Mouse (Mus musculus) intestine, embryonic 14.5 days (tissue): Measurements from ENCODE around the gene Plekhj1. TPM values are rescaled to one million over a fixed set of nuclear protein-coding genes. Genes with fewer than 3 reads are reported as not detected.
A peak's percentile ranks its signal among the peaks of the same experiment; 100 is the strongest.

Experiments used
- ATAC-seq: fragments of 200-750 bp; cut with Nextera tagmentation; replicated peaks from 2 replicates; pipeline ENCODE4 v1.8.0; 2017; ENCODE audit warnings: low read depth, moderate number of reproducible peaks, moderate TSS enrichment, moderate library complexity; ENCODE audit not compliant: low FRiP score, low TSS enrichment
- DNase-seq: peaks from one replicate; pipeline ENCODE4 v3.0.0-alpha.2; 2018; ENCODE audit warnings: low spot score
- H3K27ac ChIP-seq: fragments of 300-500 bp; sonication (generic); 2 replicates; pipeline ENCODE4 v1.5.1; 2014; ENCODE audit warnings: low read depth, mild to moderate bottlenecking, control low read depth
- H3K27me3 ChIP-seq: fragments of 300-500 bp; sonication (generic); replicated peaks from 2 replicates; pipeline ENCODE4 v1.6.1; 2014; ENCODE audit warnings: low read length, control low read depth; ENCODE audit not compliant: control insufficient read depth, insufficient read depth
- H3K36me3 ChIP-seq: fragments of 300-500 bp; sonication (generic); 2 replicates; pipeline ENCODE4 v1.6.1; 2014; ENCODE audit warnings: low read length, control low read depth; ENCODE audit not compliant: control insufficient read depth, insufficient read depth
- H3K4me1 ChIP-seq: fragments of 300-500 bp; sonication (generic); replicated peaks from 2 replicates; pipeline ENCODE4 v1.6.1; 2014; ENCODE audit warnings: low read length, control low read depth, mixed read lengths; ENCODE audit not compliant: control insufficient read depth, insufficient read depth
- H3K4me2 ChIP-seq: fragments of 300-500 bp; sonication (generic); 2 replicates; pipeline ENCODE4 v1.6.1; 2014; ENCODE audit warnings: low read length
- H3K4me3 ChIP-seq: fragments of 300-500 bp; sonication (generic); 2 replicates; pipeline ENCODE4 v1.5.1; 2014; ENCODE audit warnings: low read depth, low read length, control low read depth, mixed read lengths
- H3K9ac ChIP-seq: fragments of 300-500 bp; sonication (generic); 2 replicates; pipeline ENCODE4 v1.6.1; 2014; ENCODE audit warnings: mild to moderate bottlenecking, low read length
- H3K9me3 ChIP-seq: fragments of 300-500 bp; sonication (generic); 2 replicates; pipeline ENCODE4 v1.6.1; 2016; ENCODE audit warnings: low read length, control low read depth; ENCODE audit not compliant: control insufficient read depth
- WGBS: fragments of 180-500 bp; shearing (Covaris S2); extraction: QIAGEN DNeasy Blood & Tissue Kit; methylation state at CpG from one replicate; pipeline ENCODE4 v1.1.7; 2014; 5-methylcytosine and 5-hydroxymethylcytosine counted together
- polyA plus RNA-seq: library from polyadenylated mRNA; unstranded; fragments of >200 nt; fragmentation: Nextera tagmentation; extraction: Ambion mirVana; gene quantifications from 2 replicates; pipeline ENCODE4 v1.2.1, GENCODE M21; 2014

Plekhj1 gene
- 125 TPM in 2 replicates for polyA plus RNA-seq

DNA sequence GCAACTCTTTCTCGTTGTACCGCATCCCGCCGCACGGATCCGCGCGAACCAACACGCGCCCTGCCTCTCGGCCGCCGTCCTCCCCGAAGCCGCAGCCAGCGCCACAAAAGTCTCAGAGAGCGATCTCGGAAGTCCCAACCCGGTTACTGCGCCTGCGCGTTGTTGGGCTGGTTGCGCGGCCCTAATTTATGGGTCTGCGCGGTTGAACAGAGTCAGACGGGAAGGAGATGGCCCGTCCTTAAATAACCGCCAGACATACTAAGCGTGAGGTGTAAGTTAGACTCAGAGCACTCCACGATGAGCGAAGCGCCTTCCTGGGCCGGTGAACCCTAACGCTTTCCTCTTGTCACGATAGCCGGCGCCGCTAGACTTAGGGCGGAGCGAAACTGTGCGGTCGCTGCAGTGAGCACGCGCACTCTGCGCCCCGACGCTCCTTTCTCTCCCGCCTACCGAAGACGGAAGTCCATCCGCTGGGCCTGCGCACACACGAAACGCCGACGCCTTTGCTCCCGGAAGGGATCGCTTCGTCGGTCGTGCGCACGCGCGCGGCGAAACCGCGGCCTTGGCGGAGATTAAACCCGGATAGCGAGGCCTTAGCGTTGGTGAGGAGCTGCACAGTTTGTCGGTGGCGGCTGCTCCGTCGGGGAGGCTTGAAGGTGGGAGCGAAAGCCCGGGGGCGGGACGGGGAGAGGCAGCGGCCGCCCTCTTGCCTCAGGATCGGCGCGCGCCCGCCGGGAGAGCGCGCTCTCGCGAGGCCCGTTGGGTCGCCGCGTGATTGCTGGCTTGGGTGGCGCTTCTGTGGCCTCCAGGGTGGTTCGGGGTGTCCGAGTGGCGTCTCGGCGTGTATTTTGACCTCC, at the start of gene Plekhj1, which contains the start of gene Sf3a2:
Gene Plekhj1 (minus strand): TSS at position 477 of the 857 bp plus-strand sequence.
Gene Sf3a2 (plus strand): TSS at position 49 of the 857 bp plus-strand sequence.
- DNase-seq = peak; percentile 97
- peak within 1 kb of the TSS; percentile 99 for H3K9ac ChIP-seq
- H3K4me1 ChIP-seq = peaks cover 18% of the 10 kb centered on the region
- WGBS = under 1% methylated on average over 104 of the region's 104 CpGs
- H3K27ac ChIP-seq = peak within 1 kb of the TSS; percentile 97
- peaks cover 64% of the 10 kb centered on the region for H3K36me3 ChIP-seq
- H3K9me3 ChIP-seq = no peaks in the 10 kb centered on the region
- no peaks in the 10 kb centered on the region for H3K27me3 ChIP-seq
- peak within 1 kb of the TSS; percentile 70 for H3K4me2 ChIP-seq
- peak within 1 kb of the TSS; percentile 96 for H3K4me3 ChIP-seq
- ATAC-seq = peak; percentile 87

- no peaks in the 10 kb centered on the region for H3K9me3 ChIP-seq
- WGBS = 69% methylated on average over 12 of the region's 12 CpGs
Measured at GRCm38 (mm10) chr10:80845732-80846131, 47.3 kb upstream of the Plekhj1 start.

GRCm38 (mm10) chr10:80845055-80845693, 46.7 kb upstream of the Plekhj1 start:
- Histone ChIP-seq H3K4me2 (no peak overlapping the region), H3K4me1 (0 out of 2 replicates have a peak, but pooled peaks cover 4% of the 10 kb centered on the region), H3K27ac (no peak overlapping the region), H3K9me3 (no peaks in the 10 kb centered on the region), H3K36me3 (no peaks in the 10 kb centered on the region), H3K27me3 (peaks cover 44% of the 10 kb centered on the region), H3K4me3 (no peak overlapping the region), H3K9ac (no peak overlapping the region)
- DNase-seq (no peak), ATAC-seq (no peak)
- 58% methylated on average over 8 of the region's 8 CpGs for WGBS

More at GRCm38 (mm10) chr10:80845732-80846131, 47.3 kb upstream of the Plekhj1 start:
- DNase-seq (no peak), ATAC-seq (no peak)
- no peak overlapping the region for H3K9ac ChIP-seq
- H3K36me3 ChIP-seq = no peaks in the 10 kb centered on the region
- no peak overlapping the region for H3K27ac ChIP-seq
- peaks cover 44% of the 10 kb centered on the region for H3K27me3 ChIP-seq
- H3K4me3 ChIP-seq = no peak overlapping the region
- H3K4me1 ChIP-seq = 0 out of 2 replicates have a peak, but pooled peaks cover 4% of the 10 kb centered on the region
- no peak overlapping the region for H3K4me2 ChIP-seq

DNA sequence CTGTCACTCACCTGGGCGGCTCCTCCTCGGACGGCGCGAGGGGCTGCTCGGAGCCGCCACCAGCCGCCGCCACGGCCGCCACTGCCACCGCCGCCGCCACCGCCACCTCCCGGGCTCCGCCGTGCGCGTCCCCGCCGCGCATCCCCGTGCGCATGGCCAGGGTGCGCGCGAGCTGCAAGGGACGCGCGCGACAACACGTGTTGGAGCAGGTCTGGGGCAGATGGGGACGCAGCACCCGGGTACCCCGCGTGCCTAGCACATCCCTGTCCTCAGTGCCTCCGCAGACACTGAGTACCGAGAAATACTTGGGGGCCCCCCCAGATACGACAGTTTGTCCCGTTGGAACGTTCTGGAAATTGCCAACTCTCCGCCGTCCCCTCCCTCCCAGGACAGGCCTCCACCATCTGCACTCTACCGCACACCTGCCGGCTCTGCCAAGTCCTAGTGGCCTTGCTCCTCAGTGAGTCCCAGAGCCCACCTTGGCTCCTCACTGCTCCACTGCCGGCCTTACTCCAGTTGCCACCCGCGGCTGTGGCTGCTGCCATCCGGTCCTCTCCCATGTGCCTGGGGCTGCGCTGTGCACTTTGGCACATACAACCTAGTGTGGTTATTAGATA, 45.6 kb upstream of the Plekhj1 start, which contains the start of gene Lingo3:
Gene Lingo3 (minus strand): TSS at position 109 of the 617 bp plus-strand sequence.
- no peak for ATAC-seq
- peak within 1 kb of the TSS; percentile 69 for H3K4me2 ChIP-seq
- DNase-seq = no peak
- H3K36me3 ChIP-seq = no peaks in the 10 kb centered on the region
- H3K9ac ChIP-seq = peak within 1 kb of the TSS; percentile 22; the same call in 1 of the 2 replicates
- no peaks in the 10 kb centered on the region for H3K9me3 ChIP-seq
- peak within 1 kb of the TSS; percentile 35 for H3K4me3 ChIP-seq
- no peak within 1 kb of the TSS for H3K27ac ChIP-seq
- H3K4me1 ChIP-seq = 0 out of 2 replicates have a peak, but pooled peaks cover 4% of the 10 kb centered on the region
- H3K27me3 ChIP-seq = peaks cover 44% of the 10 kb centered on the region
- 6% methylated on average over 38 of the region's 51 CpGs for WGBS

GRCm38 (mm10) chr10:80843087-80843930, 44.9 kb upstream of the Plekhj1 start:
- Histone ChIP-seq H3K9ac (peak overlapping the region; percentile 22; the same call in 1 of the 2 replicates), H3K4me3 (peak overlapping the region; percentile 35), H3K36me3 (no peaks in the 10 kb centered on the region), H3K4me2 (peak overlapping the region; percentile 69), H3K27me3 (peaks cover 44% of the 10 kb centered on the region), H3K9me3 (no peaks in the 10 kb centered on the region), H3K27ac (no peak overlapping the region), H3K4me1 (0 out of 2 replicates have a peak, but pooled peaks cover 4% of the 10 kb centered on the region)
- ATAC-seq = no peak
- WGBS = 12% methylated on average over 32 of the region's 32 CpGs
- no peak for DNase-seq

DNA sequence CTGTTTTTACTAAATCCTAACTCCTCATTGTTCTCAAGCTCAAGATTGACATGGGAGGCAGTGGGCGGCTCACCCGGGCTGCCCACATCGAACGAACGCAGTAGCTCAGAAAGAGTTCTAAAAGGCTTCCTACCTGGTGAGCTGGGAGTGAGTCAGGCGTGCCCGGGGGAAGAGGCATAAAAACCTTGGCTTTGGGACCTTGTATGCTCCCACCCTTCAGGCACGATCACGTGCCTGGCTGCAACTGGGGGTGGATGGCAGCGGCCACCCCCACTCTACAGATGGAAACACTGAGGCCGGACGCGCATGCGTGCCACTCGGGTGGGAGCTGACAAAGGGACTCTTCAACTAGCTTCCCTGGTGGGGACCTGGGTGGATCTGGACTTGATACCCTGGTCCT, 43.9 kb upstream of the Plekhj1 start:
- no peak overlapping the region for H3K4me3 ChIP-seq
- 0 out of 2 replicates have a peak, but pooled peaks cover 4% of the 10 kb centered on the region for H3K4me1 ChIP-seq
- DNase-seq (no peak), ATAC-seq (no peak)
- no peaks in the 10 kb centered on the region for H3K36me3 ChIP-seq
- peaks cover 44% of the 10 kb centered on the region for H3K27me3 ChIP-seq
- H3K9me3 ChIP-seq = no peaks in the 10 kb centered on the region
- 83% methylated on average over 15 of the region's 15 CpGs for WGBS
- no peak overlapping the region for H3K27ac ChIP-seq
- no peak overlapping the region for H3K9ac ChIP-seq
- H3K4me2 ChIP-seq = no peak overlapping the region

DNA sequence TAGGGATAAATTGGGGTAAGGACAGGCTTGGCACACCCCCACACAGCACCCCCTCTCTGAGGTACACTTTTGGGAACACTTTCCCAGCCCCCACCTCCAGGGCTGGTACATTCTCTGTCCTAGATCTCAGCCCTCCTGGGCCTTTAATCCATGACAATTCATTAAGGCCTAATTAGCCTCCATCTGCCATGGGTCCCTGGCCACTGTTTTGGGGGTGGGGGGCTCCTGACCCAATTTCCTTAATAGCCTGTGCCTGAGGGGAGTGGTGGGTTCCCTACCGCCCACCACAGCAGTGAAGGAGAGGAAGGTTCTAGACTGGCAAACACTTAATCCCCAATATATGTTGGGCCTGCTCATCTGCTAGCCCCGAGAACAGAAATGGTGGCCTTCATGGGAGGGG, 43.3 kb upstream of the Plekhj1 start:
- Histone ChIP-seq H3K36me3 (no peaks in the 10 kb centered on the region), H3K9me3 (no peaks in the 10 kb centered on the region), H3K4me3 (no peak overlapping the region), H3K9ac (no peak overlapping the region), H3K27me3 (peaks cover 50% of the 10 kb centered on the region), H3K27ac (no peak overlapping the region), H3K4me1 (0 out of 2 replicates have a peak, but pooled peaks cover 4% of the 10 kb centered on the region), H3K4me2 (no peak overlapping the region)
- no peak for DNase-seq
- 89% methylated on average over 2 of the region's 2 CpGs for WGBS
- no peak for ATAC-seq
